Mouse (Mus musculus) C2C12 (cell line): ENCODE results near the gene L3mbtl4. TPM values are rescaled to one million over a fixed set of nuclear protein-coding genes. Genes with fewer than 3 reads are reported as not detected.

ENCODE experiments used
- H3K27me3 ChIP-seq: one replicate; pipeline ENCODE4 v1.6.1; 2011; ENCODE audit not compliant: control insufficient read depth, insufficient read depth, insufficient read length
- H3K36me3 ChIP-seq: one replicate; pipeline ENCODE4 v1.6.1; 2011; ENCODE audit not compliant: control insufficient read depth, insufficient read depth
- H3K4me3 ChIP-seq: one replicate; pipeline ENCODE4 v1.5.1; 2011; ENCODE audit warnings: mild to moderate bottlenecking, control low read depth; ENCODE audit not compliant: poor library complexity, insufficient read depth, severe bottlenecking
- H3K79me2 ChIP-seq: one replicate; pipeline ENCODE4 v1.6.1; 2011; ENCODE audit not compliant: control insufficient read depth, insufficient read depth
- H3K79me3 ChIP-seq: one replicate; pipeline ENCODE4 v1.6.1; 2011; ENCODE audit warnings: low read depth, control low read depth
- H3ac ChIP-seq: one replicate; pipeline ENCODE3; 2011; ENCODE audit warnings: low read depth; ENCODE audit not compliant: control insufficient read depth, insufficient read length
- CEBPB ChIP-seq: IDR thresholded peaks from one replicate; pipeline ENCODE4 v1.6.1; 2011; ENCODE audit warnings: low read depth, mild to moderate bottlenecking, control low read depth, moderate library complexity
- CTCF ChIP-seq: IDR thresholded peaks from one replicate; pipeline ENCODE4 v1.5.1; 2011; ENCODE audit not compliant: control insufficient read depth, insufficient read depth, insufficient read length
- FOSL1 ChIP-seq: IDR thresholded peaks from one replicate; pipeline ENCODE4 v1.8.0; 2011; ENCODE audit warnings: mild to moderate bottlenecking, low read length; ENCODE audit not compliant: poor library complexity, insufficient read depth, severe bottlenecking
- MAX ChIP-seq: IDR thresholded peaks from one replicate; pipeline ENCODE4 v1.6.1; 2011; ENCODE audit warnings: mild to moderate bottlenecking, control low read depth
- MYOD1 ChIP-seq: IDR thresholded peaks from one replicate; pipeline ENCODE4 v1.6.1; 2011; ENCODE audit warnings: low read depth; ENCODE audit not compliant: control insufficient read depth, insufficient read length
- MYOG ChIP-seq: IDR thresholded peaks from one replicate; pipeline ENCODE4 v1.6.1; 2011; ENCODE audit not compliant: control insufficient read depth, insufficient read length; ENCODE audit errors: extremely low read depth
- USF1 ChIP-seq: IDR thresholded peaks from one replicate; pipeline ENCODE4 v1.6.1; 2011; ENCODE audit warnings: low read depth, mild to moderate bottlenecking, control low read depth, moderate library complexity
- polyA plus RNA-seq: library from polyadenylated mRNA; unstranded; fragments of >200 nt; fragmentation: generic; extraction: Trizol; gene quantifications from one replicate; pipeline ENCODE4 v1.2.1, GENCODE M21; 2012; ENCODE audit warnings: missing spikeins

Gene L3mbtl4
- polyA plus RNA-seq, 1 experiment = not detected

DNA sequence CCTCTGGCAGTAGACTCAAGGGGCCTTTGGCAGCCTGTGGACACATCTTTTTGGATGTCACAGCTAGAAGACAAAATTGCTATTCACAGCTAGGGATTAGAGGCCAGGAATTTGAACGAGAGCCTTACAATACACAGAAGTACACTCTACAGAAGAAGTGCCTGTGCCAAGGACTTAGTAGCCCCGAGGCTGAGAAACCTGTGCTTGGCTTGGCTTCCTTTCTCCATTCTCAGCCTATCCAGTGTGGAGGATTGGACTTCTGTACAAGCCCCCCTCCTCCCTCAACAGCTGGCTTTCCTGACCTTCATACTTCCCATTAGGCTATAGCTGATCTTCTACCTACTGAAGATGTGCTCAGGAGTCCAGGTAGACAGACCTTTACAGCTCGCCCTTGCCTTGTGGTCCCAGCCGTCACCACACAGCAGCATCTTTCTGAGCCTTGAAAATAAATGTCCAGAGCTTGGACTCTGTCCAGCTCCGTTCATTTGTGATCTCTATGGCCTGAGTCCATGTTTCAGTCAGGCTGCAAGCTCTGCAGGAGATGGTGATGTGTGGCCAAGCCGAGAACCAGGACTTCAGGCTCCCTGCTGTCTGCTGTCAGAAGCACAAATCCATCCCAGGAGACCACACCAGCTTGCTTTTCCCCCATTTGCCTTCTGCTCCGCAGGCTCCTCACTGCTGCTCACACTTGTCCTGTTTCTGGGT is 497.6 kb downstream of the L3mbtl4 start:
- TF ChIP-seq CEBPB = no peak
- TF ChIP-seq MAX = no peak
- TF ChIP-seq MYOD1 = no peak
- TF ChIP-seq CTCF = no peak
- no peak for TF ChIP-seq FOSL1
- TF ChIP-seq MYOG = no peak
- no peak overlapping the region for H3K4me3 ChIP-seq
- no peak overlapping the region for H3ac ChIP-seq
- H3K27me3 ChIP-seq = no peaks in the 10 kb centered on the region
- no peaks in the 10 kb centered on the region for H3K36me3 ChIP-seq
- no peaks in the 10 kb centered on the region for H3K79me2 ChIP-seq
- no peaks in the 10 kb centered on the region for H3K79me3 ChIP-seq

- Histone ChIP-seq H3ac (no peak overlapping the region), H3K27me3 (no peaks in the 10 kb centered on the region), H3K4me3 (no peak overlapping the region), H3K79me2 (no peaks in the 10 kb centered on the region), H3K36me3 (no peaks in the 10 kb centered on the region), H3K79me3 (no peaks in the 10 kb centered on the region)
- TF ChIP-seq CEBPB (no peak), MYOG (no peak), MAX (no peak), MYOD1 (no peak), USF1 (no peak), CTCF (no peak)
Observed at GRCm38 (mm10) chr17:68793741-68794140, 520.1 kb downstream of the L3mbtl4 start.

DNA sequence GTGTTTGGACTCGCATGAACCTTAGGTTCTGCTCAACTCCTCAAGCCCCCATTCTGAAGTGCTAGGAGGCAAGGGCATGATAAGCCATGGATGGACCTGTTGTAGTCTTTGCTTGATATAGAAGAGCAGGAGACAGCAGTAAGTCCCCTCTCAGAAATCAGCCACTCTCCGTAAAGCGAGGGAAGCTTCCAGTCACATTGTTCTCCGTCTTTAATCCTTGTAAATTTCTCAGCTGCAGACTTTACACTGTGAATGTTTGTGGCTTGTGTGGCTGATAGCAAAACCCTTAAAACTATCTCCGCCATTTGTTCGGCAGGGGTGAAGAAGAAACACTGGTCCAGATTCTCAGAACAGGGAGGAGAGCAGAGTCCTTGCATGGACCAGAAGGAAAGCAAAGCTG is 552.7 kb downstream of the L3mbtl4 start, which contains the start of gene Tmem200c:
Tmem200c (plus strand) TSS at position 301 of the 400 bp plus-strand sequence.
- H3K36me3 ChIP-seq = no peaks in the 10 kb centered on the region
- H3K4me3 ChIP-seq = no peak within 1 kb of the TSS
- no peak within 1 kb of the TSS for H3ac ChIP-seq
- H3K27me3 ChIP-seq = no peaks in the 10 kb centered on the region
- no peaks in the 10 kb centered on the region for H3K79me3 ChIP-seq
- no peak for TF ChIP-seq MAX
- no peak for TF ChIP-seq USF1
- no peak for TF ChIP-seq MYOD1
- TF ChIP-seq FOSL1 = no peak
- TF ChIP-seq MYOG = no peak
- no peak for TF ChIP-seq CEBPB
- no peak for TF ChIP-seq CTCF
- no peaks in the 10 kb centered on the region for H3K79me2 ChIP-seq
